8 mouse cellular contexts compared by ENCODE assay signal in genomic region chr3:89999090-89999489, GRCm38 (mm10). TPM values are rescaled to one million over a fixed set of nuclear protein-coding genes. Genes with fewer than 3 reads are reported as not detected.
DNase-seq lines count a peak whose midpoint lies in the region; ATAC-seq and TF ChIP-seq lines count a peak whose summit lies in the region.

No protein-coding gene starts in this region.

- peak overlapping the region; percentile 70 for H3K4me3 ChIP-seq in heart, embryonic 11.5 days (ENCODE audit: low read depth, low read length)
- H3K4me3 ChIP-seq in CH12.LX (replicated peaks in 1 of 3; ENCODE audit: low read depth in 2 of 3, low read length in 2 of 3, poor library complexity in 1 of 3), result peak overlapping the region; percentile 87 to 99 (median 94)
- H3K4me3 ChIP-seq in embryonic facial prominence, embryonic 14.5 days (ENCODE audit: low read depth, low read length), result peak overlapping the region; percentile 81
- H3K4me3 ChIP-seq in intestine, embryonic 16.5 days (ENCODE audit: low read length), result peak overlapping the region; percentile 74
- H3K4me3 ChIP-seq in midbrain, embryonic 16.5 days (ENCODE audit: low read depth, low read length), result peak overlapping the region; percentile 76

- no peak for TF ChIP-seq EP300 in CH12.LX (IDR thresholded peaks at IDR 0.05; ENCODE audit: low read length)

- 23% methylated on average over 8 of the region's 8 CpGs for WGBS in heart, embryonic 11.5 days (ENCODE audit: insufficient replicate concordance)
- 6% methylated on average over 8 of the region's 8 CpGs for WGBS in embryonic facial prominence, embryonic 14.5 days
- WGBS in intestine, embryonic 16.5 days, result 15% methylated on average over 8 of the region's 8 CpGs
- WGBS in midbrain, embryonic 16.5 days, result 18% methylated on average over 8 of the region's 8 CpGs

- DNase-seq in heart, postnatal 10 days, result no peak
- peak; percentile 15 for DNase-seq in CH12.LX (ENCODE audit: extremely low read depth)
- peak; percentile 76 for DNase-seq in embryonic facial prominence, embryonic 14.5 days (ENCODE audit: low spot score)
- DNase-seq in retina, embryonic 14.5 days (ENCODE audit: low spot score), result no peak
- no peak for DNase-seq in adipocyte (ENCODE audit: low spot score)

- no peak for TF ChIP-seq CTCF in CH12.LX (conservative IDR thresholded peaks at IDR 0.05 in 1 of 2, IDR thresholded peaks at IDR 0.05 in 1 of 2; ENCODE audit: low read depth in 2 of 2, low read length in 2 of 2)

- peak overlapping the region; percentile 75 for H3K4me2 ChIP-seq in heart, embryonic 11.5 days
- H3K4me2 ChIP-seq in CH12.LX (ENCODE audit: insufficient read depth, low read depth, poor library complexity, severe bottlenecking), result peak overlapping the region; percentile 97
- peak overlapping the region; percentile 74 for H3K4me2 ChIP-seq in embryonic facial prominence, embryonic 14.5 days (ENCODE audit: low read depth, low read length)
- peak overlapping the region; percentile 62 for H3K4me2 ChIP-seq in intestine, embryonic 16.5 days (ENCODE audit: low read depth, low read length)
- peak overlapping the region; percentile 56 for H3K4me2 ChIP-seq in midbrain, embryonic 16.5 days (ENCODE audit: low read length)

- H3K9ac ChIP-seq in heart, embryonic 11.5 days (ENCODE audit: low read depth, low read length), result peak overlapping the region; percentile 87
- peak overlapping the region; percentile 99 for H3K9ac ChIP-seq in CH12.LX (ENCODE audit: insufficient read depth, low read depth)
- peak overlapping the region; percentile 81 for H3K9ac ChIP-seq in embryonic facial prominence, embryonic 14.5 days (ENCODE audit: low read depth, low read length)
- H3K9ac ChIP-seq in intestine, embryonic 16.5 days (ENCODE audit: low read depth, low read length), result peak overlapping the region; percentile 84
- peak overlapping the region; percentile 82 for H3K9ac ChIP-seq in midbrain, embryonic 16.5 days (ENCODE audit: low read depth, low read length)

- no peak for TF ChIP-seq RAD21 in CH12.LX (IDR thresholded peaks at IDR 0.05; ENCODE audit: low read depth, low read length)

- no peaks in the 10 kb centered on the region for H3K27me3 ChIP-seq in heart, embryonic 11.5 days (ENCODE audit: control insufficient read depth, insufficient read depth, low read length)
- H3K27me3 ChIP-seq in CH12.LX (replicated peaks), result no peaks in the 10 kb centered on the region
- no peaks in the 10 kb centered on the region for H3K27me3 ChIP-seq in embryonic facial prominence, embryonic 14.5 days (replicated peaks; ENCODE audit: control insufficient read depth, insufficient read depth, low read length)
- H3K27me3 ChIP-seq in intestine, embryonic 16.5 days (replicated peaks; ENCODE audit: control insufficient read depth, insufficient read depth, low read length), result no peaks in the 10 kb centered on the region
- H3K27me3 ChIP-seq in midbrain, embryonic 16.5 days (ENCODE audit: control insufficient read depth, insufficient read depth, low read depth, low read length), result no peaks in the 10 kb centered on the region

- in situ Hi-C loops in CH12.LX (cut with MboI; ENCODE audit: low pct_ligation_motif_present, low pct_unique_long_range_greater_than_20kb, low sequenced_read_pairs), result no loop called here

- dilution Hi-C loops in CH12.LX (cut with MboI; ENCODE audit: extremely low pct_ligation_motif_present, extremely low pct_unique_long_range_greater_than_20kb, low sequenced_read_pairs), result no loop called here

- H3K36me3 ChIP-seq in heart, embryonic 11.5 days (ENCODE audit: control insufficient read depth, insufficient read depth, low read length), result peaks cover 13% of the 10 kb centered on the region
- peaks cover 47 to 61% of the 10 kb centered on the region in 2 experiments for H3K36me3 ChIP-seq in CH12.LX (replicated peaks in 1 of 2; ENCODE audit: control insufficient read depth in 1 of 2, insufficient read depth in 1 of 2, low read length in 1 of 2)
- peaks cover 70% of the 10 kb centered on the region for H3K36me3 ChIP-seq in embryonic facial prominence, embryonic 14.5 days (ENCODE audit: control insufficient read depth, insufficient read depth, low read length)
- peaks cover 5% of the 10 kb centered on the region; the same call in 1 of the 2 replicates for H3K36me3 ChIP-seq in intestine, embryonic 16.5 days (ENCODE audit: control insufficient read depth, insufficient read depth, low read length)
- peaks cover 18% of the 10 kb centered on the region for H3K36me3 ChIP-seq in midbrain, embryonic 16.5 days (ENCODE audit: control insufficient read depth, insufficient read depth, low read length)

- peaks cover 25% of the 10 kb centered on the region for H3K79me2 ChIP-seq in CH12.LX (replicated peaks; ENCODE audit: control insufficient read depth, extremely low read depth, insufficient read depth, poor library complexity, severe bottlenecking)

- no peak for TF ChIP-seq POLR2A in CH12.LX (IDR thresholded peaks at IDR 0.05; ENCODE audit: low read depth, low read length)

- peaks cover 5% of the 10 kb centered on the region; the same call in 1 of the 2 replicates for H3K4me1 ChIP-seq in heart, embryonic 11.5 days (ENCODE audit: control insufficient read depth, insufficient read depth, low read length)
- peaks cover 0 to 22% of the 10 kb centered on the region in 2 experiments; a peak in 2 of 4 replicates for H3K4me1 ChIP-seq in CH12.LX (ENCODE audit: control insufficient read depth in 1 of 2, insufficient read depth in 2 of 2)
- peaks cover 14% of the 10 kb centered on the region for H3K4me1 ChIP-seq in embryonic facial prominence, embryonic 14.5 days (ENCODE audit: control insufficient read depth, insufficient read depth, low read length)
- H3K4me1 ChIP-seq in intestine, embryonic 16.5 days (ENCODE audit: control insufficient read depth, insufficient read depth, low read length), result peaks cover 5% of the 10 kb centered on the region; the same call in 1 of the 2 replicates
- H3K4me1 ChIP-seq in midbrain, embryonic 16.5 days (ENCODE audit: control insufficient read depth, insufficient read depth, low read length), result peaks cover 14% of the 10 kb centered on the region

- ATAC-seq in heart, embryonic 11.5 days (replicated peaks; ENCODE audit: insufficient number of reproducible peaks, low FRiP score, low TSS enrichment), result peak; percentile 23; the same call in 1 of the 2 replicates
- peak; percentile 67 for ATAC-seq in embryonic facial prominence, embryonic 14.5 days (ENCODE audit: low read depth)
- peak; percentile 49 for ATAC-seq in intestine, embryonic 16.5 days
- ATAC-seq in midbrain, embryonic 16.5 days, result no peak; the same call in 1 of the 2 replicates

- intact Hi-C loops in heart, postnatal 10 days (cut with DNase I), result no loop called here

- H3K27ac ChIP-seq in heart, embryonic 11.5 days (ENCODE audit: low read depth, low read length), result peak overlapping the region; percentile 81
- H3K27ac ChIP-seq in CH12.LX (ENCODE audit: insufficient read depth, low read depth), result peak overlapping the region; percentile 82
- H3K27ac ChIP-seq in embryonic facial prominence, embryonic 14.5 days (replicated peaks; ENCODE audit: low read depth, low read length), result peak overlapping the region; percentile 96
- peak overlapping the region; percentile 92 for H3K27ac ChIP-seq in intestine, embryonic 16.5 days (ENCODE audit: low read length)
- H3K27ac ChIP-seq in midbrain, embryonic 16.5 days (ENCODE audit: low read length), result peak overlapping the region; percentile 92

- no peaks in the 10 kb centered on the region for H3K9me3 ChIP-seq in heart, embryonic 11.5 days (replicated peaks; ENCODE audit: control insufficient read depth, low read length)
- H3K9me3 ChIP-seq in CH12.LX (replicated peaks; ENCODE audit: low read length), result no peaks in the 10 kb centered on the region
- H3K9me3 ChIP-seq in embryonic facial prominence, embryonic 14.5 days (ENCODE audit: control insufficient read depth, low read length), result no peaks in the 10 kb centered on the region
- no peaks in the 10 kb centered on the region for H3K9me3 ChIP-seq in intestine, embryonic 16.5 days (ENCODE audit: control insufficient read depth, low read length)
- no peaks in the 10 kb centered on the region for H3K9me3 ChIP-seq in midbrain, embryonic 16.5 days (replicated peaks; ENCODE audit: control insufficient read depth, low read length, poor library complexity, severe bottlenecking)

RNA-seq across cellular contexts. Expression of gene Hax1, which starts 0.5 kb away (rescaled TPM):
- polyA plus RNA-seq in heart, embryonic 11.5 days (2014; fragmentation: Nextera tagmentation; extraction: Ambion mirVana), result 91.0 and 101 TPM in 2 replicates
- 10 to 100 TPM; 43.6 to 44.1 TPM for total RNA-seq in heart, postnatal 10 days (2021)
- 268 and 353 TPM in 2 replicates for total RNA-seq in CH12.LX (2012; rRNA removed)
- total RNA-seq in CH12.LX (2014; rRNA removed), result 294 and 302 TPM in 2 replicates
- 304 and 319 TPM in 2 replicates for polyA plus RNA-seq in CH12.LX (2012; ENCODE audit: insufficient read length, low read depth)
- 123 and 127 TPM in 2 replicates for polyA plus RNA-seq in embryonic facial prominence, embryonic 14.5 days (2014; fragmentation: Nextera tagmentation; extraction: Ambion mirVana)
- 124 and 135 TPM in 2 replicates for polyA plus RNA-seq in intestine, embryonic 16.5 days (2015; fragmentation: Nextera tagmentation; extraction: Ambion mirVana)
- polyA plus RNA-seq in midbrain, embryonic 16.5 days (2015; fragmentation: Nextera tagmentation; extraction: Ambion mirVana), result 114 TPM in 2 replicates

RNA-seq across cellular contexts. Expression of gene Atp8b2, which starts 35.8 kb away (rescaled TPM):
- 11.2 and 13.8 TPM in 2 replicates for polyA plus RNA-seq in heart, embryonic 11.5 days (2014; fragmentation: Nextera tagmentation; extraction: Ambion mirVana)
- total RNA-seq in heart, postnatal 10 days (2021), result 10 to 100 TPM; 56.2 to 58.1 TPM
- total RNA-seq in CH12.LX (2012; rRNA removed) (35.8 and 51.8 TPM in 2 replicates), CH12.LX (2014; rRNA removed) (33.2 and 34.2 TPM in 2 replicates)
- 31.3 and 44.4 TPM in 2 replicates for polyA plus RNA-seq in CH12.LX (2012; ENCODE audit: insufficient read length, low read depth)
- 22.5 and 23.8 TPM in 2 replicates for polyA plus RNA-seq in embryonic facial prominence, embryonic 14.5 days (2014; fragmentation: Nextera tagmentation; extraction: Ambion mirVana)
- polyA plus RNA-seq in intestine, embryonic 16.5 days (2015; fragmentation: Nextera tagmentation; extraction: Ambion mirVana), result 6.2 and 6.9 TPM in 2 replicates
- 12.5 and 13.9 TPM in 2 replicates for polyA plus RNA-seq in midbrain, embryonic 16.5 days (2015; fragmentation: Nextera tagmentation; extraction: Ambion mirVana)

RNA-seq across cellular contexts. Expression of gene 4933434E20Rik, which starts 52.3 kb away (rescaled TPM):
- 158 and 165 TPM in 2 replicates for polyA plus RNA-seq in heart, embryonic 11.5 days (2014; fragmentation: Nextera tagmentation; extraction: Ambion mirVana)
- total RNA-seq in heart, postnatal 10 days (2021), result 10 to 100 TPM; 56.2 to 63.2 TPM
- total RNA-seq in CH12.LX (2012; rRNA removed) (89.5 and 92.2 TPM in 2 replicates), CH12.LX (2014; rRNA removed) (126 and 133 TPM in 2 replicates)
- 101 and 102 TPM in 2 replicates for polyA plus RNA-seq in CH12.LX (2012; ENCODE audit: insufficient read length, low read depth)
- 144 TPM in 2 replicates for polyA plus RNA-seq in embryonic facial prominence, embryonic 14.5 days (2014; fragmentation: Nextera tagmentation; extraction: Ambion mirVana)
- polyA plus RNA-seq in intestine, embryonic 16.5 days (2015; fragmentation: Nextera tagmentation; extraction: Ambion mirVana), result 194 and 199 TPM in 2 replicates
- 224 and 225 TPM in 2 replicates for polyA plus RNA-seq in midbrain, embryonic 16.5 days (2015; fragmentation: Nextera tagmentation; extraction: Ambion mirVana)

RNA-seq across cellular contexts. Expression of gene Ubap2l, which starts 53.3 kb away (rescaled TPM):
- 186 and 195 TPM in 2 replicates for polyA plus RNA-seq in heart, embryonic 11.5 days (2014; fragmentation: Nextera tagmentation; extraction: Ambion mirVana)
- total RNA-seq in heart, postnatal 10 days (2021), result 100 to 1,000 TPM; 143 to 150 TPM
- 72.6 and 83.7 TPM in 2 replicates for total RNA-seq in CH12.LX (2012; rRNA removed)
- total RNA-seq in CH12.LX (2014; rRNA removed), result 48.5 and 49.0 TPM in 2 replicates
- polyA plus RNA-seq in CH12.LX (2012; ENCODE audit: insufficient read length, low read depth), result 189 and 201 TPM in 2 replicates
- polyA plus RNA-seq in embryonic facial prominence, embryonic 14.5 days (2014; fragmentation: Nextera tagmentation; extraction: Ambion mirVana), result 207 and 211 TPM in 2 replicates
- polyA plus RNA-seq in intestine, embryonic 16.5 days (2015; fragmentation: Nextera tagmentation; extraction: Ambion mirVana), result 122 and 146 TPM in 2 replicates
- 120 and 132 TPM in 2 replicates for polyA plus RNA-seq in midbrain, embryonic 16.5 days (2015; fragmentation: Nextera tagmentation; extraction: Ambion mirVana)

Comparison
In these comparisons a context has a peak if more than half of its experiments do, and no peak if none do; other contexts are left out.
1. DNase-seq: peak in CH12.LX (single experiment) and embryonic facial prominence, embryonic 14.5 days (single experiment); none in heart, postnatal 10 days (0 of 2), retina, embryonic 14.5 days (single experiment) and adipocyte (single experiment).
2. Peak in every context shown above with its lines, with median percentiles within 50 percentile points of each other: H3K27ac ChIP-seq, H3K4me2 ChIP-seq, H3K4me3 ChIP-seq and H3K9ac ChIP-seq.